Mouse (Mus musculus) forebrain, embryonic 14.5 days (tissue): ENCODE results near the gene Gm826. TPM values are rescaled to one million over a fixed set of nuclear protein-coding genes. Genes with fewer than 3 reads are reported as not detected.

ENCODE experiments used
- ATAC-seq: fragments of 200-750 bp; cut with Nextera tagmentation; 2 replicates; pipeline ENCODE4 v1.8.0; 2017; ENCODE audit warnings: mild to moderate bottlenecking, moderate library complexity
- DNase-seq: peaks from one replicate; pipeline ENCODE4 v3.0.0-alpha.2; 2015; ENCODE audit warnings: low spot score
- H3K27ac ChIP-seq: fragments of 300-500 bp; sonication (generic); 2 replicates; pipeline ENCODE4 v1.5.1; 2014; ENCODE audit warnings: low read depth, mild to moderate bottlenecking, control low read depth, low read length, moderate library complexity
- H3K27me3 ChIP-seq: fragments of 300-500 bp; sonication (generic); replicated peaks from 2 replicates; pipeline ENCODE4 v1.6.1; 2014; ENCODE audit warnings: low read length, control low read depth, mixed read lengths; ENCODE audit not compliant: control insufficient read depth, insufficient read depth
- H3K36me3 ChIP-seq: fragments of 300-500 bp; sonication (generic); 2 replicates; pipeline ENCODE4 v1.6.1; 2014; ENCODE audit warnings: low read length, control low read depth; ENCODE audit not compliant: control insufficient read depth, insufficient read depth
- H3K4me1 ChIP-seq: fragments of 300-500 bp; sonication (generic); 2 replicates; pipeline ENCODE4 v1.6.1; 2014; ENCODE audit warnings: antibody characterized with exemption, low read length, control low read depth; ENCODE audit not compliant: control insufficient read depth, insufficient read depth
- H3K4me2 ChIP-seq: fragments of 300-500 bp; sonication (generic); 2 replicates; pipeline ENCODE4 v1.6.1; 2014; ENCODE audit warnings: mild to moderate bottlenecking, control low read depth, low read length
- H3K4me3 ChIP-seq: fragments of 300-500 bp; sonication (generic); 2 replicates; pipeline ENCODE4 v1.5.1; 2014; ENCODE audit warnings: low read depth, low read length, control low read depth
- H3K9ac ChIP-seq: fragments of 300-500 bp; sonication (generic); 2 replicates; pipeline ENCODE4 v1.6.1; 2014; ENCODE audit warnings: mild to moderate bottlenecking, low read length, control low read depth, moderate library complexity
- H3K9me3 ChIP-seq: fragments of 300-500 bp; sonication (generic); replicated peaks from 2 replicates; pipeline ENCODE4 v1.6.1; 2016; ENCODE audit warnings: low read length, control low read depth, mixed read lengths; ENCODE audit not compliant: control insufficient read depth
- WGBS: fragments of 180-500 bp; shearing (Covaris S2); extraction: QIAGEN DNeasy Blood & Tissue Kit; methylation state at CpG from one replicate; pipeline ENCODE4 v1.1.7; 2014; 5-methylcytosine and 5-hydroxymethylcytosine counted together
- polyA plus RNA-seq: library from polyadenylated mRNA; unstranded; fragments of >200 nt; fragmentation: Nextera tagmentation; extraction: Ambion mirVana; gene quantifications from 2 replicates; pipeline ENCODE4 v1.2.1, GENCODE M21; 2014

The Gm826 gene
- polyA plus RNA-seq, 1 experiment from 2014 or later = not detected

GRCm38 (mm10) chr2:160340121-160340520 is 6.2 kb upstream of the Gm826 start:
- Histone ChIP-seq H3K9me3 (no peaks in the 10 kb centered on the region), H3K27me3 (no peaks in the 10 kb centered on the region), H3K4me3 (no peak overlapping the region), H3K9ac (no peak overlapping the region), H3K4me2 (no peak overlapping the region), H3K4me1 (no peaks in the 10 kb centered on the region), H3K27ac (no peak overlapping the region), H3K36me3 (no peaks in the 10 kb centered on the region)
- DNase-seq = no peak
- WGBS = 83% methylated on average over 4 of the region's 4 CpGs
- ATAC-seq = no peak

- no peak overlapping the region for H3K27ac ChIP-seq
- H3K36me3 ChIP-seq = no peaks in the 10 kb centered on the region
- 89% methylated on average over 5 of the region's 5 CpGs for WGBS
- no peak for DNase-seq
- H3K4me3 ChIP-seq = no peak overlapping the region
- no peaks in the 10 kb centered on the region for H3K4me1 ChIP-seq
- no peaks in the 10 kb centered on the region for H3K27me3 ChIP-seq
- H3K9me3 ChIP-seq = no peaks in the 10 kb centered on the region
- H3K4me2 ChIP-seq = no peak overlapping the region
- no peak overlapping the region for H3K9ac ChIP-seq
- no peak for ATAC-seq
These were observed 5.6 kb upstream of the Gm826 start for GRCm38 (mm10) chr2:160339595-160339994.

GRCm38 (mm10) chr2:160336053-160336452 is 2.1 kb upstream of the Gm826 start:
- H3K9ac ChIP-seq = no peak overlapping the region
- H3K27me3 ChIP-seq = no peaks in the 10 kb centered on the region
- no peak overlapping the region for H3K4me2 ChIP-seq
- 66% methylated on average over 2 of the region's 2 CpGs for WGBS
- H3K4me1 ChIP-seq = peaks cover 2% of the 10 kb centered on the region; the same call in 1 of the 2 replicates
- H3K36me3 ChIP-seq = no peaks in the 10 kb centered on the region
- no peak overlapping the region for H3K27ac ChIP-seq
- H3K4me3 ChIP-seq = no peak overlapping the region
- no peaks in the 10 kb centered on the region for H3K9me3 ChIP-seq
- no peak for ATAC-seq
- no peak for DNase-seq

- Histone ChIP-seq H3K27ac (no peak overlapping the region), H3K9me3 (no peaks in the 10 kb centered on the region), H3K27me3 (no peaks in the 10 kb centered on the region), H3K4me2 (no peak overlapping the region), H3K9ac (no peak overlapping the region), H3K4me3 (no peak overlapping the region), H3K36me3 (no peaks in the 10 kb centered on the region), H3K4me1 (peaks cover 2% of the 10 kb centered on the region; the same call in 1 of the 2 replicates)
- ATAC-seq = no peak
- no peak for DNase-seq
- 61% methylated on average over 1 of the region's 1 CpGs for WGBS
These were observed 1.1 kb upstream of the Gm826 start for GRCm38 (mm10) chr2:160335043-160335442.

- 93% methylated on average over 12 of the region's 12 CpGs for WGBS
- H3K9ac ChIP-seq = no peak overlapping the region
- ATAC-seq = no peak
- H3K4me1 ChIP-seq = peaks cover 2% of the 10 kb centered on the region; the same call in 1 of the 2 replicates
- H3K27me3 ChIP-seq = no peaks in the 10 kb centered on the region
- no peak overlapping the region for H3K4me2 ChIP-seq
- no peak for DNase-seq
- no peak overlapping the region for H3K4me3 ChIP-seq
- no peak overlapping the region for H3K27ac ChIP-seq
- H3K9me3 ChIP-seq = no peaks in the 10 kb centered on the region
- H3K36me3 ChIP-seq = no peaks in the 10 kb centered on the region
These were observed 1.2 kb downstream of the Gm826 start for GRCm38 (mm10) chr2:160332516-160333325.

GRCm38 (mm10) chr2:160328886-160329285 is 5.1 kb downstream of the Gm826 start:
- ATAC-seq (no peak), DNase-seq (peak; percentile 16)
- no peaks in the 10 kb centered on the region for H3K9me3 ChIP-seq
- no peak overlapping the region for H3K9ac ChIP-seq
- no peak overlapping the region for H3K4me3 ChIP-seq
- H3K27ac ChIP-seq = no peak overlapping the region
- no peaks in the 10 kb centered on the region for H3K4me1 ChIP-seq
- no peak overlapping the region for H3K4me2 ChIP-seq
- 55% methylated on average over 9 of the region's 9 CpGs for WGBS
- no peaks in the 10 kb centered on the region for H3K36me3 ChIP-seq
- H3K27me3 ChIP-seq = no peaks in the 10 kb centered on the region

- Histone ChIP-seq H3K27me3 (no peaks in the 10 kb centered on the region), H3K9ac (no peak overlapping the region), H3K36me3 (no peaks in the 10 kb centered on the region), H3K4me3 (no peak overlapping the region), H3K9me3 (no peaks in the 10 kb centered on the region), H3K4me1 (no peaks in the 10 kb centered on the region), H3K4me2 (no peak overlapping the region), H3K27ac (no peak overlapping the region)
- 91% methylated on average over 4 of the region's 4 CpGs for WGBS
- ATAC-seq (no peak), DNase-seq (no peak)
These were observed 6.2 kb downstream of the Gm826 start for GRCm38 (mm10) chr2:160327716-160328115.

GRCm38 (mm10) chr2:160327167-160327566 is 6.8 kb downstream of the Gm826 start:
- 62% methylated on average over 4 of the region's 4 CpGs for WGBS
- H3K4me3 ChIP-seq = no peak overlapping the region
- no peaks in the 10 kb centered on the region for H3K4me1 ChIP-seq
- DNase-seq (no peak), ATAC-seq (no peak)
- H3K36me3 ChIP-seq = no peaks in the 10 kb centered on the region
- H3K9ac ChIP-seq = no peak overlapping the region
- no peak overlapping the region for H3K27ac ChIP-seq
- H3K9me3 ChIP-seq = no peaks in the 10 kb centered on the region
- no peaks in the 10 kb centered on the region for H3K27me3 ChIP-seq
- no peak overlapping the region for H3K4me2 ChIP-seq

GRCm38 (mm10) chr2:160325105-160325644 is 8.8 kb downstream of the Gm826 start:
- no peak overlapping the region for H3K9ac ChIP-seq
- H3K4me1 ChIP-seq = no peaks in the 10 kb centered on the region
- ATAC-seq (no peak), DNase-seq (no peak)
- H3K27ac ChIP-seq = no peak overlapping the region
- no peak overlapping the region for H3K4me3 ChIP-seq
- H3K4me2 ChIP-seq = no peak overlapping the region
- H3K27me3 ChIP-seq = no peaks in the 10 kb centered on the region
- WGBS = 83% methylated on average over 6 of the region's 6 CpGs
- no peaks in the 10 kb centered on the region for H3K9me3 ChIP-seq
- no peaks in the 10 kb centered on the region for H3K36me3 ChIP-seq
